Mouse (Mus musculus) urinary bladder, postnatal 4 days (tissue): ENCODE measurements at regions not wholly inside any gene's neighbourhood (a gene's known extent, or its start where the extent isn't known, plus 50 kb on each side); places are given as distances from the start of the nearest gene placed in this dataset.

ENCODE experiments used
- DNase-seq, 2 experiments: peaks; one replicate each; pipeline ENCODE4 v3.0.0; 2021 to 2022; ENCODE audit warnings: low spot score in 2 of 2

DNA sequence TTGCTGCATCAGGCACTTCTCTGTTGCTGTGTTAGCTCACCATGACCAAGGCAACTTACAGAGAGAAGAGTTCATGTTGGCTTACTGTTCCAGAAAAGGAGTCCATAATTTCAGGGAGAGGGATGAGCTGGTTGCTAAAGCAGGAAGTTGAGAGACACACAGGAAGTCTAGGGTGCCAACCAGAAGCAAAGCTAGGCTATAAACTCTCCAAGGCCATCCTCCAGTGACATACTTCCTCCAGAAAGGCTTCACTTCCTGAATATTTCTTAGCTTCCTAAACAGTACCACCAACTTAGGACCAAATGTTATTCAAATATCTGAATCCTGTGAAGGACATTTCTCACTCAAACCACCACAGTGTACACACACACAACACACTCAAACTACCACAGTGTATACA lies 2010.6 kb downstream of the A830018L16Rik start:
- no peak for DNase-seq

DNA sequence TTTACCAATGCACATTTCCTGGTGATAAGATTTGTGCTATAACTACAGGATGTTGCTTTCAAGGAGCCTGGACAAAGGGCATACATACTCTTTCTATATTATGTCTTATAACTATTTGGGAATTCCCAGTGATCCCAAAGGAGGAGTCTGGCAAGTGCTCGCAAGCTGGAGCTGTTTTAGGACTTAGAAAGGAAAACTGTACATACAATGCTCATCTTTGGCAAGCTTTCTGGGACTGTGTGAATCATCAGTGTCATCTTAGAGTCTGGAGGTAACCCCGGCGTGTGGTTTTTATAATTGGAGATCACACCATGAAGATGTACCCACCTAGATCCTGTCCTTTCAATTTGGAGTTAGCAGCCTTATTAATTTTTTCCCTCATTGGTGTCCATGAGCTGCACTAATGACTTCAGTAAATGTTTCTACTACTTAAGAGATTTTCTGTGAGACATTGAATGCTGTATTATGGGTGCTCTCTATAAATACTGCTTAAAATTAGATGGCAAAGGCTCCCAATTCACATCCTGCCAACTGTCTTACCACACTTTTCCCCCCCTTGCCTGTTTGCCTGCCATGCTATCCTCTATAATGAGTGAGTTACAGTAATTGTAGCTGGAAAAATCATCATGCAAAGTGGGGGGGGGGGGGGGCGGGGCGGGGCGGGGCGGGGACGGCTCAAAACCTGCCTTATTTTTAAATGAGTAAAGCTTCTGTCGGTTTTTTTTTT lies 2011.9 kb downstream of the A830018L16Rik start:
- no peak for DNase-seq

DNA sequence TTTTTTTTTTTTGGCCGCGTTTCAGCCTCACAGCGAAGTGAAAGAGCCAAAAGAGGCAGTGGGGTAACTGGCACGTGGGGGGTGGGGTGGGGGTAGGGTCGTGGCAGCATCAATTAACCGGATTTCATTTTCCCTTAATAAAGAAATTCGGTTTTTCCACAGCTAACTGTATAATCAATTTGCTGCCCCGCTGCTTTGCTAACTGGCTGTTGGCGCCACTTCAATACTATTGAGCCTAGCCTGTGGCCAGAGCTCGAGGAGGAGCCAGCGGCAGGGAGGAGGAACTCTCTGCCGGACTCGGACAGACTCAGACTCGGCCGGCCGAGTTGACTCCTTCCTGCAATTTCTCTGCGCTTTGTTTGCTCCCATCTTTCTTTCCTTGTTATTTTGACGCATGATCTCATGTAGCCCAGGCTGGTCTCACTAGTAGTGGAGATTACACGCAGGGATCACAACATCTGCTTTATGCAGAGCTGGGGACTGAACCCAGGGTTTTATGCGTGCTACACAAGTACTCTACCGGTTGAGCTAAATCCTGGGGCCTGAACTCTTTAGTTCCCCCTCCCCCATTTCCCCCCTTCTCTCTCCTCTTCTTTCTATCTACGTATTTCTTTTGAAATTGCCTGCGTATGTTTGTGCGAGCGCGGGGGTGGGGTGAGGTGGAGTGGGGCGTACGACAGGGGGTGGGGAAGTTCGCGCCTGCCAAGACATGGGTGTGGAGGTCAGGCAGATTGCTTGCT lies 2012.6 kb downstream of the A830018L16Rik start:
- DNase-seq = peak; percentile 65 to 71

DNA sequence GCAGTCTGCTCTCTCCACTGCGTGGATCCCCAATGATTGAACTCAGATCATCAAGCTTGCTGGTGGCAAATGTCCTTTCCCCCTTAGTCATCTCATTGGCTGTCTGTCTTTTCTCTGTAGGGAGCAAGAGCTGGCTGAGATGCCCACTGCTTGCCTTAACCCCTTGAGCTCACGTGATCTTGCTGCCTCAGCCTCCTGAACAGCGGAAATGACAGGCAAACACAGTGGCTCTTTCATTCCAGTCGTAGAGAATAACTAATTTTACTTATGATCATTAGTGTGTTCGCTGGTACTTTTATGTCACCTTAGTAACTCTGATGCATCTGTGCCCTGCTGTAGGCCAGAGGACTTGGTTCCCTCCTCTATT lies 2013.1 kb downstream of the A830018L16Rik start:
- DNase-seq = no peak

DNA sequence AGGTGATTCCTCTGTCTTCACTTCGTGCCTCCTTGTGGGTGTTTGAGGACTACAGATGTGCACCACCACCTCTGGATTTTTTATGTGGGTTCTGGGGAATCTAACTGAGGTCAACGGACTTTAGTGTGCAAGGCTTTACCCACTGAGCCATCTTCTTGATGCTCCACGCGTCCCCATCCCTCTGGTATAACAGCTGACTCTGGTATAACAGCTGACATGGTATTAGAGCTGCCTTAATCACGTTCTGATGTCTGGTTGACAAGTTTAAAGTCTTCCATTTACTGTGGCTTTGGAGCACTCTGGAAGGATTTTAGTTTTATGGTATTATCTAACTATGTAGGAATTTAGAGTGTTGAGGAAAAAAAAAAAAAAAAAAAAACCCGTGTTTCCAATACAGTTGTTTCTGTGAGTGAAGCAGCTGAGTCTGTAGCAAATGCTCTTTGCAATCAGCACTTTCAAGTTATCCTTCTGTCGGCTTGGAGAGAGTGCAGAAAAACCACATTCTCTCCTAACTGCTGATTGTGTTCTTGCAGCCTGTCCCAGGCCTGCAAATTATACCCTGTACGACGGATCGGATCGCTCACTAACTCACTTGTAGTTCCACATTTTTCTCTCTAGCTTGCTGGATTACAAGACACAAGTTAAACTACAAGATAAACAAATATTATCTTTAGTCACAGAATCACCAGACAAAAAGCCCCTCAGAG lies 2013.7 kb downstream of the A830018L16Rik start:
- DNase-seq = no peak

DNA sequence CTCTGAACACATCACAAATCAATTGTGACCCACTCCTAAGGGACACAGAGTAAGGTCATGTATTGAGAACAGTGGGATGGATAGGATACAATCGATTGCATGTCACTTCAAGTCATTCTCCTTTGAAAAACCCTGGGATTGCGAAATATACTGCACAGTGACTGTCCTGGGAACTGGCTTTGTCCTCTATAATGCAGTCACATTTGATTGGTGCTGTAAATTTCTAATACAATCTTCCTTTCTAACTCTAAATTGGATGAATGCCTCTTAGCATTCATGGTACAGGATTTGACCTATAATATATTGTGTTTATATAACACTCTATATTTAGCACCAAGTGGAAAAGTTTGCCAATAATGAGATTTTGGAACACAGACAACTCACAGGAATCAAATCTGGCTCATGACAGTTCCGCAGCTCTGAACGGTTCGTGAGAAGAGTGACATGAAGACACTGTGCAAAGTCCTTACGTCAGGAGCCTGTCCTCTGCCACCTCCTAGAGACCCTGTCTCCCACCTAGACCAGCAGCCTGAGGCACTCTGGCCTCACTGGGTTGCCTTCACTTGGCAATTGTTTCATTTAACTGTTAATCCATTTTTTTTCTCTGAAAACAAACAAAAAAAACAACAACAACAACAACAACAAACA lies 2024.0 kb downstream of the A830018L16Rik start:
- no peak for DNase-seq

DNA sequence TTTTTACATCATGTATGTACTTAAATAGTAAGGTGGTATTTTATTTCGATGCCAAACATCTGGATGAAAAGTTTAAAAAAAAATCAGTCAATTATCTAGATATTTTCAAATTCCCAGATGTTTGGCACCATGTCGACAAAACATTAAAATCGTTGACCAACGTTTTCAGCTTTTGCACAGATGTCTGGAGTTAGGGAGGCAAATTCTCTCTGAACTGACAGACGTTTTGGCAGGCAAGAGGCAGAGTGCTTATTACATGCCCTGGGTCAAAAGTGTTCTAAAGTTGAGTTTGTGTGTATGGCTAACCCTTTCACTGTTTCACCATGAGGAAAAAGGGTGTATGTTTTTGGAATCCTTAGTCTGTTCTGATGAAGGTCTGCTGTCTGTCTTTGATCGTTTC lies 2028.5 kb downstream of the A830018L16Rik start:
- DNase-seq = no peak

DNA sequence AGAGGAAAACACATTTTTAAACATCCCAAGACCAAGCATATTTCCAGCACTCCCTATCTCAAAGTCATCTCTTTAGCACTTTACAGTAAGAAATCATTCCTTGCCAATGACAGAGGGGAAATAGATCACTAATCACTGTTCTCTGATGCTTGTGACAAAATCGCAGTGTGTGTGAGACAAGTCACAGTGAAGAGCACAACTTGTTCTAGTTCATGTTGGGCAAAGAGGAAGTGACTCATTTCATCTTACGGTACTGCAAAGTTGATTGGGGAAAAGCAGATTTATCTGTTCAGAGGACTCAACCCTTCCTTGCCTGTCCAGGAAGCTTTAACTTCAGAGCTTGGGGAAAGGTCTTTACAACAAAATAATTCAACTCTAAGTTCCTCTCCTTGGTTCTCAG lies 2040.6 kb downstream of the A830018L16Rik start:
- no peak for DNase-seq

DNA sequence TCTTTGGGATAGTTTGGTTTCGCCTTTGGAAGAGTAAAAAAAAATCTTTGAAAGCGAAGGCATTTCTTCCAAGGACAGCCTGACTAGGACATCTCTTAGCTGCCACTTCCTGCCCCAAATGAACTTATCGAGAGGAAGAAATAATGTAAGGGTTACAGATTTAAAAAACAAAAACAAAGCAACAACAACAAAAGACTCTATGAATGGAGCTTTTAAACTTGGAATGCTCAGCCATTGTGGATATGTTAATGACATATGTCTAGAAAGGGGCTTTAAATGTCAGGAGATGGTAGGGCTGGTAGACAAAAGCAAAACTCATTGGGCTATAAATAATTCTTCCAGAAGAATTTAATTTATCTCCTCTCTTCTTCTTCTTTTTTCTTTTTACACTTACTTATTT lies 2041.7 kb downstream of the A830018L16Rik start:
- no peak for DNase-seq

DNA sequence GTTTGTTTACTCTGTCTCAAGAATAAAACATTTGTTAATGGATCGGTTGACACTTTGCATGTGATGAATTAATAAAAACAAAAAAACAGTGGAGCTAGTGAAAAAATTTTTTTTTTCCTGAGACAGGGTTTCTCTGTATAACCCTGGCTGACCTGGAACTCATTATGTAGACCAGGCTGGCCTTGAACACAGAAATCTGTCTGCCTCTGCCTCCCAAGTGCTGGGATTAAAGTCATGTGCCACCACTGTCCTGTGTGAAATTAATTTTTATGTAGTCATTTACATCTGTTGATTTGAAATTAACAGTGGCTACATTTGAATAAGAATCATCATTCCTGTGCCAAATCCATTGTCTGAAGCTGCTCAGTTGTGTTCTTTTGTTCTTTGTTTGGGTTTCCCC lies 2050.4 kb downstream of the A830018L16Rik start:
- DNase-seq = no peak

DNA sequence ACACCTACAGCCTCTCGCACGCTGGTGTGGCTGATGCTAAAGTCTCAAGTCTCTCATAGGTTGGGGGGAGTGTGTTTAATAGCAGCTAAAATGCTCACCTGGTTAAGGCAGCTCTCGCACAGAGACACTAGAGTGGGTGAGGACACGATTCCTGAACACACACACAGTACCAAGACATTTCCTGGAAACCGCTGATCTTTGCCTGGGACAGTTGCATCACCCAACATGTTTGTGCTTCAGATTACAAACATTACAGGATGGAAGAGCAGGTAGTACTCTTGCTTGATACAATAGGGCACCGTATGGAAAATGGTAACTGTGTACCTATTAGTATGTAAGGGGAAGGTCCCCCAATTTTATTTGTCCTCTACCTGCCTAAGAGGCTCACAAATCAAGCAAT lies 2053.3 kb downstream of the A830018L16Rik start:
- no peak for DNase-seq

DNA sequence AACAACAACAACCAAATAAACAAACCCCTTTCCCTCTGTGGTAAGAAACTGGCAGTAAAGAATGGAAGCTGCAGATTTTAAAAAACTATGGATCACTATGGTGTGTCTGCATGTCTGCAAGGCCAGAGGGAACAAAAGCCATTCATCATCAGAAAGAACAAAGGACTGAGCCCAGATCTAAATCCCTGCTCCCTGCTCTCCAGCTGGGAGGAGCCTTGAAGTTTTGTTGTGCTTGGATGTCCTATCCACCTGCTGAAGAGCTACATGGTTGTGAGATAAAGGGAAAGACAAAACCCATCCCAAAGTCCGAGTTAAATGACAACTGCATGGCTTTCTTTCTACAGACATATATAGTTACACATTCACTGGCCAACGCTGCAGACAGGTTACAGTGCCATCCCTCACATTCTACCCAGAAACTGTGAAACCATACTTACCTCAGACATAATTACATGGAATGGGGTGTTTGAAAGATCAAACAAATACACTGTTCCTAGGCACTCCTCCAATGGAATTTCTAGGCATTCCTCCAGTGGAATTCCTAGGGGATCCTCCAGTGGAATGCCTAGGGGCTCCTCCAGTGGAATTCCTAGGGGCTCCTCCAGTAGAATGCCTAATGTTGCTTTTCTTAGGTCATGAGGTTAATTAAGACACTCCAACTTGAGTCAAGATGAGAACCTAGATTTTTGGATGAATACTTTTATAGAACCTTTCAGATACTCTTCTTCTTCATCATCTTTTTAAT lies 2054.2 kb downstream of the A830018L16Rik start:
- DNase-seq = no peak

DNA sequence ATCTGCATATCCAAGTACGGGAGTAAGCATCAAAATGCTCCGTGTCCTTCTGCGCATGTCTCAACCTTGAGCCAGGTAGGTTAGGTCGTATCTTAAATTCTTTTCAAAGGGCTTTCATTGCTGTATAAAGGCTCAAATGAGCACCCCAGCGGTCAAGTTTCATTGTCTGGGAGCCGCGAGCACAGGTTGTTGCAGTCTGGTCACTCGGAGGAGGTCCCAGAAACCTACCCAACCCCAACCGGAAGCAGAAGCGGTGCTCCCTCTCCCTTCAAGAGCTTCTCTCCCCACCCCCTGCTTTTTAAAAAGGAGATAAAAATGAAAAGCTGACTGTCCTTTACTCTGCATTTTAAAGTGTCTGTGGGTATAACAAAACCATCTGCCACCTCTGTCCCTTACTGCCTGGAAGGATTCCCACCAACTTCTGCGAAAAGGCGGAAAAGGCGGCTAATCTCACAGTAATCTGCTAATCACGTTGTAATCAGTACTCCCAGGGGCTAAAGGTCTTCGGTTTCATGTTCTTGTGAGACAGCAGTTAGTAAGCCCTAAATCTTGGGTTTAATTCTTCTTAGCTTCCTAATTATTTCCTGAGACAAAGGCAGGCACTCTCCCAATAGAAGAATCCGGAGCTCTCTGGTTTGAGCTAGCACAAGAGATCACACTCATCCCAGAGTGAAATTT lies 2081.0 kb downstream of the A830018L16Rik start:
- no peak for DNase-seq

DNA sequence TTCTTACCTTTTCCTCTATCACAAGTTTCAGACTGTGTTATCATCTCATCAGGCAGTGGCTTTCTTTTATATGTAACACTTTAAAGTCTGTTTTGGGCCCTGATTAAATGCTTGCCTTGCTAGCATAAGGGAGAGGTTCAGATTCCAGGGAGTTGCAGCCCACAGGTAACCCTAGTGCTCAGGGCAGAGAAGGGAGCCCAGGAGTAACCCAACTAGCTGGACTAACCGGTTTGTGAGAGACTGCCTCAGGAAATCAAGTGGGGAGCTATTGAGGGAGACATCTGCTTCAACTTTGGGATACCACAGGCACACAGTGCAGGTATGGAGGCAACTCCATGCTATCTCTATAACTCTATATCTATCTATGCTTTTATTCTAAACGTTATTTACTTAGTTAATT lies 2082.5 kb downstream of the A830018L16Rik start:
- DNase-seq = no peak

DNA sequence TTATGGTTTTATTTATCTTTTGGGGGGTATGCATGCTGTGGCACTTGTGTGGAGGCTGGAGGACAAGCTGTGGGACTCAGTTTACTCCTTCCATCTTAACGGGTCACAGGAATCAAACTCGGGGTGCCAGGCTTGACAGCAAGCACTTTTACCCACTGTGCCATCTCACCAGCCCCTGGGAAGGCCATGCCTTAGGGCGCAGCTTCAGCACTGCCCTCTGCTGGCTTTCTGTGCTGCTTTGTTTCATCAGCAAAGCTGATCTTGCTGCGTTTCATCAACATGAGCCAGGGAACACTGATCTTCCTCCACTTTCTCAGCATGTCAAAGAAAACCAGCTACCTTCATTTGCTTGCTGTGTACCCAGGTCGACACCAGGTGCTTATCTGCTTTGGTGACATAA lies 2086.6 kb downstream of the A830018L16Rik start:
- no peak for DNase-seq

DNA sequence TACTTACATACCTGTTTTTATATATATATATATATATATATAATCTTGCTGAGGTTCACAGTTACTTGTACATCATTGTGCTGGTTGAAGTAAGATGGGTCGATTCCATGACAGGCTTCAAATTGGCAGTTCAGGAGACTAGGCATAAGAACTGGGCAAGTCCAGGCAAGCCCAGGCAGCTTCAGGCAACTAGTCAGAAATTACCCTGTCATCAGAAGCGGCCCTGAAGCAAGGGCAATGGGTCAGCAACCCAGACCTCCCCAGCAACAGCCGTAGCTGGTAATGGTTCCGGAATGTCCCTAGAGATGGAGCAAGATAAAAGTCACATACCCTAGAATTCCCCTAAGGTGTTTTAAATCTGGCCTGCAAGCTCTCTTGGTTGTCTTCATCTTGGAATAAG lies 2088.0 kb downstream of the A830018L16Rik start:
- DNase-seq = no peak

DNA sequence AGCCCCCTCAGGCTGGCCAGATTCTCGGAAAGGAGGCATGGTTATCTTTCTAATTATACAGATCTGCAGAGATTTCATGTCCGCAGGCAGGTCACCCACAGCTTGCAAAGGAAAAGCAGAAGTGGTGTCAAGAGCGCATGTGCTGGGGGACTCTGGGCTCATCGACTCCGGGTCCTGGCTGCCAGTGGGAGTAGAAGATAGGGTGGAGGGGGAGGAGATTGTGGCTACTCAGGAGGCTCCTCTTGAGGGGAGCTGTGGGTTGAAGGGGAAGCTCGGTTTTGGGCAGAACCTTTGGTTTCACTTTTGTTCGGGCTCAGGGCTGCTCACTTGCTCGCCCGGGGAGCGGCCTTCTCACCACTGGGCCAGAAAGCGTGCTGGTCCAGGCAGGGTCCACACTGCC lies 2099.9 kb downstream of the A830018L16Rik start:
- no peak for DNase-seq
